Mouse (Mus musculus): ENCODE data around the gene Ngb. TPM values are rescaled to one million over a fixed set of nuclear protein-coding genes. Genes with fewer than 3 reads are reported as not detected.

Gene Ngb
- total and polyA plus RNA-seq, 3 experiments, result not detected

DNA sequence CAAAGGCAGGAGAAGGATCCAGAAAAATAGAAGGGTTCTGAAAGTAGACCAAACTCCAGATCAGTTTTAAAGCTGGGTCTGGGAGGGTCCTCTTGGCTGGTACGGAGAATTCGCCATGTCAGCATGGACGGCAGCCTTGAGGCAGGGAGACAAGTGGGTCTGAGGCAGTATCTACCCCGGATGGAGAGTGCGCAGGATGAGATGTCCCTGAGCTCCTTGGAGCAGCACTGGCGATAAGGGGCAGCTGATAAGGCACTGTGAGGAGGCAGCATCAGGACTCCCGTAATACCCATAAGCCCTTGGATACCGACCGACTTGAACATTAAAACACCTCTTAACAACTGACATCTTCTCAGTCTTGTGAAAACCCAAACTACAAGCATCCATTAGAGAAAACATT is 30.4 kb upstream of the Ngb start:
- Histone ChIP-seq H3K4me2 (ENCODE audit: insufficient read depth, low read depth, poor library complexity, severe bottlenecking) (no peak overlapping the region), H3K4me3 (replicated peaks in 1 of 3; ENCODE audit: low read depth in 2 of 3, low read length in 2 of 3, poor library complexity in 1 of 3) (no peak overlapping the region), H3K4me1 (ENCODE audit: control insufficient read depth in 1 of 2, insufficient read depth in 2 of 2) (peaks cover 0 to 11% of the 10 kb centered on the region in 2 experiments; a peak in 2 of 4 replicates), H3K79me2 (replicated peaks; ENCODE audit: control insufficient read depth, extremely low read depth, insufficient read depth, poor library complexity, severe bottlenecking) (no peaks in the 10 kb centered on the region), H3K36me3 (replicated peaks in 1 of 2; ENCODE audit: control insufficient read depth in 1 of 2, insufficient read depth in 1 of 2, low read length in 1 of 2) (peaks cover 12 to 70% of the 10 kb centered on the region in 2 experiments), H3K27ac (ENCODE audit: insufficient read depth, low read depth) (no peak overlapping the region), H3K27me3 (replicated peaks) (no peaks in the 10 kb centered on the region), H3K9me3 (replicated peaks; ENCODE audit: low read length) (no peaks in the 10 kb centered on the region), H3K9ac (ENCODE audit: insufficient read depth, low read depth) (no peak overlapping the region)
- no peak for DNase-seq (ENCODE audit: extremely low read depth)
- in situ Hi-C loops (cut with MboI; ENCODE audit: low pct_ligation_motif_present, low pct_unique_long_range_greater_than_20kb, low sequenced_read_pairs) (no loop called here), dilution Hi-C loops (cut with MboI; ENCODE audit: extremely low pct_ligation_motif_present, extremely low pct_unique_long_range_greater_than_20kb, low sequenced_read_pairs) (no loop called here)
- no peak for TF ChIP-seq MYC (IDR thresholded peaks at IDR 0.05; ENCODE audit: low read depth, low read length)
- TF ChIP-seq RCOR1 (conservative IDR thresholded peaks at IDR 0.05; ENCODE audit: low read depth, low read length), result no peak
- TF ChIP-seq ETS1 (conservative IDR thresholded peaks at IDR 0.05; ENCODE audit: low read depth, low read length), result no peak
- no peak for TF ChIP-seq ZNF384 (IDR thresholded peaks at IDR 0.05; ENCODE audit: low read depth, low read length)
- TF ChIP-seq GABPA (IDR thresholded peaks at IDR 0.05; ENCODE audit: insufficient replicate concordance, low read depth, low read length), result no peak
- TF ChIP-seq POLR2AphosphoS2 (IDR thresholded peaks at IDR 0.05; ENCODE audit: low read depth, low read length), result no peak
- no peak for TF ChIP-seq SMC3 (IDR thresholded peaks at IDR 0.05; ENCODE audit: low read depth, low read length)
- TF ChIP-seq TBP (conservative IDR thresholded peaks at IDR 0.05; ENCODE audit: low read depth, low read length), result no peak
- TF ChIP-seq NRF1 (IDR thresholded peaks at IDR 0.05; ENCODE audit: low read depth, low read length), result no peak
- no peak for TF ChIP-seq E2F4 (IDR thresholded peaks at IDR 0.05; ENCODE audit: insufficient replicate concordance, low read depth, low read length)
- TF ChIP-seq UBTF (IDR thresholded peaks at IDR 0.05; ENCODE audit: low read depth, low read length), result no peak
- no peak for TF ChIP-seq CTCF (conservative IDR thresholded peaks at IDR 0.05 in 1 of 2, IDR thresholded peaks at IDR 0.05 in 1 of 2; ENCODE audit: low read depth in 2 of 2, low read length in 2 of 2)
- TF ChIP-seq JUND (conservative IDR thresholded peaks at IDR 0.05; ENCODE audit: low read depth, low read length), result no peak

DNA sequence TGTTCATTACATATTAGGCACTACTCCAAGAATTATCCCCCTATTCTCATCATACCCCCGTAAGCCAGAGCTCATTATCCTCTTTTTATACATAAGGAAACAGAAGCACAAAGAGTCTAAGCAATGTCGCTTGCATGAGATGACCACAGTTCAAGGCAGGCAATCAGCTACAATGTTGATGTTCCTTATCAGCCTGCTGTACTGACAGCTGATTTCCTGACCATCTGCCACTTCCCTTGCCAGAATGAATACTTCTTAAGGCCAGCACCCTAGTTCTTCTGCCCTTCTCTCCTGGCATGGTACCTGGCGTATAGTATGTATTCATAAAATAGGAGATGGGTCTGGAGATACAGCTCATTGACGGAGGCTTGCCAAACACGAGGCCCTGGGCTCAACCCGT is 29.9 kb upstream of the Ngb start:
- Histone ChIP-seq H3K4me2 (ENCODE audit: insufficient read depth, low read depth, poor library complexity, severe bottlenecking) (no peak overlapping the region), H3K79me2 (replicated peaks; ENCODE audit: control insufficient read depth, extremely low read depth, insufficient read depth, poor library complexity, severe bottlenecking) (no peaks in the 10 kb centered on the region), H3K27ac (ENCODE audit: insufficient read depth, low read depth) (no peak overlapping the region), H3K27me3 (replicated peaks) (no peaks in the 10 kb centered on the region), H3K4me3 (replicated peaks in 1 of 3; ENCODE audit: low read depth in 2 of 3, low read length in 2 of 3, poor library complexity in 1 of 3) (no peak overlapping the region), H3K36me3 (replicated peaks in 1 of 2; ENCODE audit: control insufficient read depth in 1 of 2, insufficient read depth in 1 of 2, low read length in 1 of 2) (peaks cover 7 to 70% of the 10 kb centered on the region in 2 experiments), H3K9ac (ENCODE audit: insufficient read depth, low read depth) (no peak overlapping the region), H3K9me3 (replicated peaks; ENCODE audit: low read length) (no peaks in the 10 kb centered on the region), H3K4me1 (ENCODE audit: control insufficient read depth in 1 of 2, insufficient read depth in 2 of 2) (peaks cover 0 to 11% of the 10 kb centered on the region in 2 experiments; a peak in 2 of 4 replicates)
- dilution Hi-C loops (cut with MboI; ENCODE audit: extremely low pct_ligation_motif_present, extremely low pct_unique_long_range_greater_than_20kb, low sequenced_read_pairs) (no loop called here), in situ Hi-C loops (cut with MboI; ENCODE audit: low pct_ligation_motif_present, low pct_unique_long_range_greater_than_20kb, low sequenced_read_pairs) (no loop called here)
- DNase-seq (ENCODE audit: extremely low read depth), result no peak
- TF ChIP-seq PAX5 (IDR thresholded peaks at IDR 0.05; ENCODE audit: low read length), result no peak
- TF ChIP-seq USF1 (IDR thresholded peaks at IDR 0.05; ENCODE audit: low read depth, low read length), result no peak
- TF ChIP-seq MAX (IDR thresholded peaks at IDR 0.05; ENCODE audit: low read length), result no peak
- no peak for TF ChIP-seq TBP (conservative IDR thresholded peaks at IDR 0.05; ENCODE audit: low read depth, low read length)
- TF ChIP-seq USF2 (conservative IDR thresholded peaks at IDR 0.05; ENCODE audit: low read depth, low read length), result no peak
- TF ChIP-seq ELF1 (IDR thresholded peaks at IDR 0.05; ENCODE audit: low read depth, low read length), result no peak
- TF ChIP-seq ETS1 (conservative IDR thresholded peaks at IDR 0.05; ENCODE audit: low read depth, low read length), result no peak
- TF ChIP-seq JUND (conservative IDR thresholded peaks at IDR 0.05; ENCODE audit: low read depth, low read length), result no peak
- TF ChIP-seq CHD1 (IDR thresholded peaks at IDR 0.05; ENCODE audit: low read depth, low read length), result no peak
- no peak for TF ChIP-seq ZC3H11A (IDR thresholded peaks at IDR 0.05; ENCODE audit: low read depth, low read length)
- no peak for TF ChIP-seq TCF12 (IDR thresholded peaks at IDR 0.05; ENCODE audit: low read depth, low read length)
- TF ChIP-seq POLR2AphosphoS2 (IDR thresholded peaks at IDR 0.05; ENCODE audit: low read depth, low read length), result no peak
- no peak for TF ChIP-seq NRF1 (IDR thresholded peaks at IDR 0.05; ENCODE audit: low read depth, low read length)
- no peak for TF ChIP-seq ZMIZ1 (IDR thresholded peaks at IDR 0.05; ENCODE audit: low read depth, low read length)
- no peak for TF ChIP-seq MAZ (IDR thresholded peaks at IDR 0.05; ENCODE audit: low read depth, low read length)
- no peak for TF ChIP-seq SMC3 (IDR thresholded peaks at IDR 0.05; ENCODE audit: low read depth, low read length)

Measured in CH12.LX (cell line).